Mouse (Mus musculus) olfactory bulb, adult 2 months (tissue): ENCODE data around the gene Tcf12.

Experiments used
- CTCF ChIP-seq: fragments of 200-500 bp; IDR thresholded peaks from 2 replicates; pipeline ENCODE4 v1.5.1; 2012; ENCODE audit warnings: low read depth, mild to moderate bottlenecking, low read length, moderate library complexity; ENCODE audit not compliant: insufficient read depth
- POLR2A ChIP-seq: fragments of 200-500 bp; IDR thresholded peaks from 2 replicates; pipeline ENCODE4 v1.6.1; 2012; ENCODE audit warnings: mild to moderate bottlenecking, low read depth, low read length, moderate library complexity; ENCODE audit not compliant: insufficient read depth

DNA sequence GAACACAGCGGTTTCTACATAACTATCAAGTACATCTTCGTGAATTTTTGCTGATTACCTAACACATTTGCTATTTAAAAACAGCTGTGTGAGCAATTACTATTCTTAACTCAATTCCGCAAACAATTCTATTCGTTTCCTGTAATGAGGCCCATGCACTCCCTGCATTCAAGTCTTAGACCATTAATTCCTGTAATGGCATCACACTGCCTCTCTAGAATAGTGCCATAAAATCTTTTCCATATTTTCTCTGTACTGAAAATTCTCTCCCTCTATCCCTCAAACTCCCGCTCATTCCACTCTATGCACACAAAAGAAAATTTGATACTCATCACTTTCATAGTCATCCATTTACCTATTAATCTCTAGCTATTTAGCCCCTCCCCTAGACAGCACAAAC lies 88.4 kb downstream of the Tcf12 start:
- TF ChIP-seq CTCF (no peak), POLR2A (no peak)
